Mouse (Mus musculus) embryo, embryonic 10 days (tissue): ENCODE data around the gene Lingo3.

ENCODE experiments used
- DNase-seq: peaks from one replicate; pipeline ENCODE4 v3.0.0-alpha.2; 2015; ENCODE audit warnings: low spot score

Lingo3 gene

GRCm38 (mm10) chr10:80799070-80799566 is 44.7 kb downstream of the Lingo3 start:
- DNase-seq: peak; percentile 29

DNA sequence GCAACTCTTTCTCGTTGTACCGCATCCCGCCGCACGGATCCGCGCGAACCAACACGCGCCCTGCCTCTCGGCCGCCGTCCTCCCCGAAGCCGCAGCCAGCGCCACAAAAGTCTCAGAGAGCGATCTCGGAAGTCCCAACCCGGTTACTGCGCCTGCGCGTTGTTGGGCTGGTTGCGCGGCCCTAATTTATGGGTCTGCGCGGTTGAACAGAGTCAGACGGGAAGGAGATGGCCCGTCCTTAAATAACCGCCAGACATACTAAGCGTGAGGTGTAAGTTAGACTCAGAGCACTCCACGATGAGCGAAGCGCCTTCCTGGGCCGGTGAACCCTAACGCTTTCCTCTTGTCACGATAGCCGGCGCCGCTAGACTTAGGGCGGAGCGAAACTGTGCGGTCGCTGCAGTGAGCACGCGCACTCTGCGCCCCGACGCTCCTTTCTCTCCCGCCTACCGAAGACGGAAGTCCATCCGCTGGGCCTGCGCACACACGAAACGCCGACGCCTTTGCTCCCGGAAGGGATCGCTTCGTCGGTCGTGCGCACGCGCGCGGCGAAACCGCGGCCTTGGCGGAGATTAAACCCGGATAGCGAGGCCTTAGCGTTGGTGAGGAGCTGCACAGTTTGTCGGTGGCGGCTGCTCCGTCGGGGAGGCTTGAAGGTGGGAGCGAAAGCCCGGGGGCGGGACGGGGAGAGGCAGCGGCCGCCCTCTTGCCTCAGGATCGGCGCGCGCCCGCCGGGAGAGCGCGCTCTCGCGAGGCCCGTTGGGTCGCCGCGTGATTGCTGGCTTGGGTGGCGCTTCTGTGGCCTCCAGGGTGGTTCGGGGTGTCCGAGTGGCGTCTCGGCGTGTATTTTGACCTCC is 45.5 kb downstream of the Lingo3 start, which contains the start of the genes Sf3a2 and Plekhj1:
Gene Sf3a2 (plus strand): TSS at position 49 of the 857 bp plus-strand sequence.
Gene Plekhj1 (minus strand): TSS at position 477 of the 857 bp plus-strand sequence.
- DNase-seq: peak; percentile 99

GRCm38 (mm10) chr10:80797186-80798149 is 46.4 kb downstream of the Lingo3 start:
- DNase-seq: peak; percentile 82

GRCm38 (mm10) chr10:80796307-80796848 is 47.5 kb downstream of the Lingo3 start:
- DNase-seq: no peak

DNA sequence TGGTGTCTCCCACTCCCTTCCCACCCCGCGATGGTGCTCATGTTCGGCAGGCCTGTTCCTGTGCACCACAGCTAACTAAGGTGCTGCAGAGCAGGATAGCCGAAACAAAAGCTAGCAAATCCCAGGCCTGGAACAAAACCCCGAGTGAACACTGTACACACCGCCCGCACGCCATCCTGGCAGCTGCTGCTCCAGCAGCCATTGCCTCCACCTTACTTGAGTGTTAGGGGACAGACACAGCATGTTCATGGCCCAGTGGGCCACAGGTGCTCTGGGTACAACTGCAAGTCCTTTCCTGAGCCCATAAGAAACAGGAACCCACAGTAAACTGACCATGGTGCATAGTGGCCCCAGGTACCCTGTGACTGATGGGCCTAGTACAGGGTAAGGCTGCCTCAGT is 49.1 kb downstream of the Lingo3 start:
- no peak for DNase-seq

GRCm38 (mm10) chr10:80793803-80794202 is 50.0 kb downstream of the Lingo3 start:
- DNase-seq: no peak

DNA sequence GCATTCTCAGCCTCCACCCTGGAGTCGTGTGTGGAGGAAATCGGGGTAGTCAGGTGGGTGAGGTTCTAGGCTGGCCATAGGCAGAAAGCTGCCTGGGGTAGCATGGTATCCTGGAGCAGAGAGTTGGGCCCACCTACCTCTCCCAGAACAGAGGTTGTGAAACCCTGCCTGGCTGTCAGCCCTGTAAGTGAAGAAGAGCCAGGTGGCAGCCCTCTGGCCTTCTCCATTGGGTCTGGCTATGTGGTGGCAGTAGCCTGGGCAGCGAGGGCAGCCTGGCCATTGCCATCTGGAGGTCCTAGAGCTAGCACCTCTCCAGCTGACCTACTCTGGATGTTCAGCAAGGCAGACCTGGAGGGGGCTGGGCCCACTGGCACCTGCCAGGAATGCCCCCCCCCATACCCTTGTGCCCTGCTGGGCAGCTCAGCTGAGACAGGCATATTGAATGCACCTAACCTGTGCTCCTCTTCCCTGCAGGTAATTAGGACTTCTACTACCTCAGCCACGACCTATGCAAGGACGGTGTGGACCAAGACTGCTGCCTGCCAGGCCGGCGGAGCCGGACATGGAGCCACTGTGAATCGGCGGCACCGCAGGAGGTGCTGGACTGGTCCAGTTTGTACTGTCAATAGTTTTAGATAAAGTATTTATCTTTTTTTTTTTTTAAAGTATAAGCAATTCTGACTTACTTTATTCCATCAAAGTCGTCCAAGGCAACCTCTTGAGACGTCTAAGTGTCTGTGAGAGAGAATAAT is 50.6 kb downstream of the Lingo3 start:
- no peak for DNase-seq

GRCm38 (mm10) chr10:80792175-80793032 is 51.4 kb downstream of the Lingo3 start:
- DNase-seq: no peak

- no peak for DNase-seq
These were observed 52.2 kb downstream of the Lingo3 start for GRCm38 (mm10) chr10:80791476-80792174.

DNA sequence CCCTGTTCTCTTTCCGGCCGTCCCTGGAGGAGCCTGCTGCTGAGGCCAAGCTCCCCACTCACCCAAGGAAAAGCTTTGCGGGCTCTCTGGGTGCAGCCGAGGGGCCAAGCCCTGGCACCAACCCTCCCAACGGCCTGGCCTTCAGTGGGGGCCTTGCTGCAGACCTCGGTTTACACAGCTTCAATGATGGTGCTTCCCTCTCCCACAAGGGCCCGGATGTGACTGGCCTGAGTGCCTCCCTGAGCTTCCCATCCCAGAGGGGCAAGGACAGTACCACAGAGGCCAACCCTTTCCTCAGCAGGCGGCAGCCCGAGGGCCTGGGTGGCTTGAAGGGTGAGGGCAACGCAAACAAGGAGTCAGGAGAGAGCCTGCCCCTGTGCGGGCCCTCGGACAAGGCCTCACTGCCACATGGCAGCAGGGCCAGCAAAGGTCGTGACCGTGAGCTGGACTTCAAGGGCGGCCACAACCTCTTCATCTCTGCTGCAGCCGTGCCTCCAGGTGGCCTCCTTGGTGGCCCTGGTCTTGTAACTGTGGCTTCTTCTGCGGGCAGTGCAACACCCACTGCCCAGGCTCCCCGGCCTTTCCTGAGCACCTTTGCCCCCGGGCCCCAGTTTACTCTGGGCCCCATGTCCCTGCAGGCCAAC is 53.0 kb downstream of the Lingo3 start:
- DNase-seq: no peak

DNA sequence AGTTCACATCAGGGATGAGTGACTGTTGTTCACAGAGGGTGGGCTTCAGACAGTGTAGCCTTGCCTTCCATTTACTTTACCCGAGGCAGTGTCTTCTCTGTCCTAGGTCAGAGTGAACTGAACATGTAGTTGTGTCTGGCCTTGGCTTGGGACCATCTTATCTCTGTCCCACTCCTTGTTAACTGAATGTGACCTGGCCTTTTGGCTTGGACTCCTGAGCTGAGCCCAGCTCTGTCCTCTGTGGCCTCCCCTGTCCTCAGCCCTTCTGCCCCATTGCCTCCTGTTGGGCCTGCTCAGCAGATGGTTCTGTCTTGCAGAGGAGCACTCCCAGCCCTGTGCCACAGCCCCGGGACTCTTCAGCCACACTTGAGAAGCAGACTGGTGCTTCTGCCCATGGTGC is 56.3 kb downstream of the Lingo3 start:
- no peak for DNase-seq

- DNase-seq: no peak
These were observed 57.9 kb downstream of the Lingo3 start for GRCm38 (mm10) chr10:80785963-80786362.

GRCm38 (mm10) chr10:80784871-80785270 is 59.0 kb downstream of the Lingo3 start:
- no peak for DNase-seq

DNA sequence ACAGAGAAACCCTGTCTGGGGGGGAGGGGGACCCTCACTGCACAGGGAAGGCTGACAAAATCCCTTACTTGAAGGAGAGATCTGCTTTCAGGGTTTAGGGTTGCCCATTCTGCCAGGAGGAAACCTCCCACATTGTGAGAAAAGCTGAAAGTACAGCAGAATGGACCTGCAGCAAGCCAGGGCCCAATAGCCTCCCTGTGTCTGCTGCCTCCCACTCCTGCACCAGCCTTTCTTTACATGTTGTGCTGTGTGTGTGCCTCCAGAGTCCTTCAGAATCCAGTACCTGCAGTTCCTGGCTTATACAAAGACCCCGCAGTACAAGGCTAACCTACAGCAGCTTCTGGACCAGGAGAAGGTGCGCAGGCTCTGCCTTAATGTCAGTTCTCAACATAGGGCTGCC is 59.5 kb downstream of the Lingo3 start:
- DNase-seq: no peak
